Comparison of ENCODE assay signal across 20 mouse cellular contexts in genomic region chr1:56845523-56846118, GRCm38 (mm10).
DNase-seq lines count a peak whose midpoint lies in the region; ATAC-seq and TF ChIP-seq lines count a peak whose summit lies in the region.
"Had no signal": no experiment of that assay in that cellular context is flagged by ENCODE, and none has a peak within 500 bp of the region (broad histone marks: within the 10 kb centered on the region; RNA-seq: fewer than 3 reads in every experiment).

No protein-coding gene starts in this region.

- no peak for TF ChIP-seq CTCF in left cerebral cortex, adult 2 months (IDR thresholded peaks at IDR 0.05)
- no peak for TF ChIP-seq CTCF in brain, embryonic 14.5 days (IDR thresholded peaks at IDR 0.05; ENCODE audit: borderline replicate concordance, extremely low read depth, insufficient read depth, insufficient read length)

- no peaks in the 10 kb centered on the region for H3K9me3 ChIP-seq in hindbrain, embryonic 16.5 days (ENCODE audit: control insufficient read depth, low read length)
- H3K9me3 ChIP-seq: embryonic facial prominence, embryonic 13.5 days; forebrain, embryonic 12.5 days; heart, embryonic 12.5 days; intestine, embryonic 15.5 days had no signal

- WGBS in hindbrain, embryonic 16.5 days, result 48% methylated on average over 8 of the region's 8 CpGs

- H3K27ac ChIP-seq in left cerebral cortex, adult 2 months, result no peak overlapping the region
- H3K27ac ChIP-seq in hindbrain, embryonic 16.5 days (ENCODE audit: low read depth, low read length), result no peak overlapping the region
- H3K27ac ChIP-seq: embryonic facial prominence, embryonic 13.5 days; forebrain, embryonic 12.5 days; heart, adult 2 months; intestine, embryonic 15.5 days had no signal

- H3K4me1 ChIP-seq in hindbrain, embryonic 16.5 days (ENCODE audit: control insufficient read depth, insufficient read depth, low read depth, low read length), result no peaks in the 10 kb centered on the region; the same call in 1 of the 2 replicates
- H3K4me1 ChIP-seq: embryonic facial prominence, embryonic 13.5 days; heart, embryonic 12.5 days; intestine, embryonic 15.5 days had no signal

- ATAC-seq in hindbrain, embryonic 16.5 days, result peak; percentile 73
- ATAC-seq: activated CD4-positive, CD25-positive, alpha-beta regulatory T cell, adult 4 months; forebrain, embryonic 16.5 days; intestine, embryonic 15.5 days; Patski had no signal

- H3K4me2 ChIP-seq in hindbrain, embryonic 16.5 days (ENCODE audit: low read length), result no peak overlapping the region
- H3K4me2 ChIP-seq: embryonic facial prominence, embryonic 13.5 days; forebrain, embryonic 12.5 days; heart, embryonic 12.5 days; intestine, embryonic 15.5 days had no signal

- H3K27me3 ChIP-seq in hindbrain, embryonic 16.5 days (replicated peaks; ENCODE audit: control insufficient read depth, insufficient read depth, low read length), result no peaks in the 10 kb centered on the region
- H3K27me3 ChIP-seq: CH12.LX; embryonic facial prominence, embryonic 13.5 days; forebrain, embryonic 12.5 days; heart, embryonic 12.5 days; intestine, embryonic 15.5 days; Patski had no signal

- peak; percentile 29 to 31 for DNase-seq in cerebellum, postnatal 14 days
- DNase-seq in cerebellum, adult 11-12 months, result no peak
- DNase-seq in left cerebral cortex, postnatal 4 days, result peak; percentile 17
- DNase-seq in left cerebral cortex, adult 2 months (ENCODE audit: extremely low spot score in 1 of 2, low spot score in 2 of 2), result no peak
- DNase-seq in brain, embryonic 14.5 days (ENCODE audit: low read depth), result peak; percentile 24
- DNase-seq in right cerebral cortex, adult 18-20 months, result no peak
- DNase-seq: adrenal gland, postnatal 14 days; cerebellum, adult 8-10 months; cerebellum, postnatal 36 days; gastrocnemius, postnatal 10 days; heart, adult 2 months had no signal

- intact Hi-C loops in left cerebral cortex, postnatal 4 days (cut with DNase I), result no loop called here
- intact Hi-C loops in left cerebral cortex, adult 2 months (cut with DNase I), result no loop called here

- no peak overlapping the region for H3K4me3 ChIP-seq in left cerebral cortex, adult 2 months
- no peak overlapping the region for H3K4me3 ChIP-seq in hindbrain, embryonic 16.5 days (ENCODE audit: low read length)
- H3K4me3 ChIP-seq: embryonic facial prominence, embryonic 13.5 days; forebrain, embryonic 12.5 days; heart, adult 2 months; heart, embryonic 12.5 days; intestine, embryonic 15.5 days had no signal

- H3K36me3 ChIP-seq in hindbrain, embryonic 16.5 days (ENCODE audit: control insufficient read depth, insufficient read depth, low read length), result no peaks in the 10 kb centered on the region
- H3K36me3 ChIP-seq: forebrain, embryonic 12.5 days; heart, embryonic 12.5 days; intestine, embryonic 15.5 days had no signal

- no peak overlapping the region for H3K9ac ChIP-seq in hindbrain, embryonic 16.5 days (ENCODE audit: low read depth, low read length)
- H3K9ac ChIP-seq: embryonic facial prominence, embryonic 13.5 days; forebrain, embryonic 12.5 days; heart, embryonic 12.5 days; intestine, embryonic 15.5 days had no signal

- no peak for TF ChIP-seq POLR2A in brain, embryonic 14.5 days (IDR thresholded peaks at IDR 0.05; ENCODE audit: borderline replicate concordance, extremely low read depth, insufficient read depth, insufficient read length, poor library complexity, severe bottlenecking)

Comparison
In these comparisons a context has a peak if more than half of its experiments do, and no peak if none do; other contexts are left out.
1. DNase-seq: peak in cerebellum, postnatal 14 days (2 of 2), left cerebral cortex, postnatal 4 days (single experiment) and brain, embryonic 14.5 days (single experiment); none in cerebellum, adult 11-12 months (single experiment), left cerebral cortex, adult 2 months (0 of 2) and right cerebral cortex, adult 18-20 months (single experiment).